Mouse (Mus musculus): ENCODE measurements around the gene Tsc22d3. TPM values are rescaled to one million over a fixed set of nuclear protein-coding genes. Genes with fewer than 3 reads are reported as not detected.

The Tsc22d3 gene
- polyA plus RNA-seq (2015; fragmentation: Nextera tagmentation; extraction: Ambion mirVana), result 135 and 147 TPM in 2 replicates

GRCm38 (mm10) chrX:140600410-140601109 lies at the start of gene Tsc22d3:
TSS of gene Tsc22d3 (minus strand) at chrX:140600659.
- Histone ChIP-seq H3K9me3 (ENCODE audit: control insufficient read depth, low read length) (peaks cover 3% of the 10 kb centered on the region; the same call in 1 of the 2 replicates), H3K27me3 (replicated peaks; ENCODE audit: control insufficient read depth, insufficient read depth, low read length) (peaks cover 24% of the 10 kb centered on the region), H3K4me3 (ENCODE audit: low read length) (peak within 1 kb of the TSS; percentile 56), H3K4me1 (ENCODE audit: control insufficient read depth, insufficient read depth, low read depth, low read length) (peaks cover 6% of the 10 kb centered on the region; the same call in 1 of the 2 replicates), H3K9ac (ENCODE audit: low read depth, low read length) (no peak within 1 kb of the TSS; the same call in 1 of the 2 replicates), H3K4me2 (ENCODE audit: low read length) (peak within 1 kb of the TSS; percentile 87), H3K27ac (ENCODE audit: low read depth, low read length) (no peak within 1 kb of the TSS), H3K36me3 (ENCODE audit: control insufficient read depth, insufficient read depth, low read length) (no peaks in the 10 kb centered on the region)
- ATAC-seq, result peak; percentile 69
- 23% methylated on average over 28 of the region's 28 CpGs for WGBS

- H3K27me3 ChIP-seq (replicated peaks; ENCODE audit: control insufficient read depth, insufficient read depth, low read length), result no peaks in the 10 kb centered on the region; the same call in 1 of the 2 replicates
- H3K4me1 ChIP-seq (ENCODE audit: control insufficient read depth, insufficient read depth, low read depth, low read length), result no peaks in the 10 kb centered on the region
- H3K27ac ChIP-seq (ENCODE audit: low read depth, low read length), result no peak overlapping the region
- no peak overlapping the region for H3K4me2 ChIP-seq (ENCODE audit: low read length)
- 66% methylated on average over 2 of the region's 2 CpGs for WGBS
- H3K9ac ChIP-seq (ENCODE audit: low read depth, low read length), result no peak overlapping the region
- no peaks in the 10 kb centered on the region for H3K9me3 ChIP-seq (ENCODE audit: control insufficient read depth, low read length)
- H3K36me3 ChIP-seq (ENCODE audit: control insufficient read depth, insufficient read depth, low read length), result no peaks in the 10 kb centered on the region
- ATAC-seq, result no peak
- no peak overlapping the region for H3K4me3 ChIP-seq (ENCODE audit: low read length)
Observed at GRCm38 (mm10) chrX:140639592-140639991, 39.1 kb upstream of the Tsc22d3 start.

- Histone ChIP-seq H3K27ac (ENCODE audit: low read depth, low read length) (no peak overlapping the region), H3K9ac (ENCODE audit: low read depth, low read length) (no peak overlapping the region), H3K9me3 (ENCODE audit: control insufficient read depth, low read length) (no peaks in the 10 kb centered on the region), H3K4me2 (ENCODE audit: low read length) (no peak overlapping the region), H3K27me3 (replicated peaks; ENCODE audit: control insufficient read depth, insufficient read depth, low read length) (no peaks in the 10 kb centered on the region; the same call in 1 of the 2 replicates), H3K36me3 (ENCODE audit: control insufficient read depth, insufficient read depth, low read length) (no peaks in the 10 kb centered on the region), H3K4me3 (ENCODE audit: low read length) (no peak overlapping the region), H3K4me1 (ENCODE audit: control insufficient read depth, insufficient read depth, low read depth, low read length) (no peaks in the 10 kb centered on the region)
- no peak for ATAC-seq
- WGBS, result 84% methylated on average over 5 of the region's 5 CpGs
Observed at GRCm38 (mm10) chrX:140638028-140638427, 37.6 kb upstream of the Tsc22d3 start.

GRCm38 (mm10) chrX:140624875-140625594 lies 24.6 kb upstream of the Tsc22d3 start:
- H3K4me1 ChIP-seq (ENCODE audit: control insufficient read depth, insufficient read depth, low read depth, low read length), result no peaks in the 10 kb centered on the region
- H3K4me2 ChIP-seq (ENCODE audit: low read length), result no peak overlapping the region
- 68% methylated on average over 12 of the region's 12 CpGs for WGBS
- H3K9me3 ChIP-seq (ENCODE audit: control insufficient read depth, low read length), result no peaks in the 10 kb centered on the region
- H3K36me3 ChIP-seq (ENCODE audit: control insufficient read depth, insufficient read depth, low read length), result no peaks in the 10 kb centered on the region
- H3K4me3 ChIP-seq (ENCODE audit: low read length), result no peak overlapping the region
- no peak for ATAC-seq
- H3K9ac ChIP-seq (ENCODE audit: low read depth, low read length), result no peak overlapping the region
- no peak overlapping the region for H3K27ac ChIP-seq (ENCODE audit: low read depth, low read length)
- H3K27me3 ChIP-seq (replicated peaks; ENCODE audit: control insufficient read depth, insufficient read depth, low read length), result peaks cover 3% of the 10 kb centered on the region; the same call in 1 of the 2 replicates

GRCm38 (mm10) chrX:140609938-140610337 lies 9.5 kb upstream of the Tsc22d3 start:
- H3K4me1 ChIP-seq (ENCODE audit: control insufficient read depth, insufficient read depth, low read depth, low read length), result no peaks in the 10 kb centered on the region
- ATAC-seq, result no peak
- H3K27ac ChIP-seq (ENCODE audit: low read depth, low read length), result no peak overlapping the region
- no peaks in the 10 kb centered on the region for H3K36me3 ChIP-seq (ENCODE audit: control insufficient read depth, insufficient read depth, low read length)
- H3K4me2 ChIP-seq (ENCODE audit: low read length), result no peak overlapping the region
- no peaks in the 10 kb centered on the region for H3K9me3 ChIP-seq (ENCODE audit: control insufficient read depth, low read length)
- H3K4me3 ChIP-seq (ENCODE audit: low read length), result no peak overlapping the region
- 0 out of 2 replicates have a peak, but pooled peaks cover 2% of the 10 kb centered on the region for H3K27me3 ChIP-seq (replicated peaks; ENCODE audit: control insufficient read depth, insufficient read depth, low read length)
- WGBS, result 89% methylated on average over 4 of the region's 4 CpGs
- no peak overlapping the region for H3K9ac ChIP-seq (ENCODE audit: low read depth, low read length)

- Histone ChIP-seq H3K4me3 (ENCODE audit: low read length) (no peak overlapping the region), H3K36me3 (ENCODE audit: control insufficient read depth, insufficient read depth, low read length) (no peaks in the 10 kb centered on the region), H3K4me1 (ENCODE audit: control insufficient read depth, insufficient read depth, low read depth, low read length) (peaks cover 6% of the 10 kb centered on the region; the same call in 1 of the 2 replicates), H3K27me3 (replicated peaks; ENCODE audit: control insufficient read depth, insufficient read depth, low read length) (peaks cover 21% of the 10 kb centered on the region), H3K9me3 (ENCODE audit: control insufficient read depth, low read length) (peaks cover 3% of the 10 kb centered on the region; the same call in 1 of the 2 replicates), H3K4me2 (ENCODE audit: low read length) (no peak overlapping the region), H3K9ac (ENCODE audit: low read depth, low read length) (no peak overlapping the region), H3K27ac (ENCODE audit: low read depth, low read length) (no peak overlapping the region)
- WGBS, result 68% methylated on average over 3 of the region's 3 CpGs
- ATAC-seq, result no peak
Observed at GRCm38 (mm10) chrX:140601884-140602283, 1.4 kb upstream of the Tsc22d3 start.

GRCm38 (mm10) chrX:140601311-140601710 lies 852 bp upstream of the Tsc22d3 start:
- Histone ChIP-seq H3K4me1 (ENCODE audit: control insufficient read depth, insufficient read depth, low read depth, low read length) (peaks cover 6% of the 10 kb centered on the region; the same call in 1 of the 2 replicates), H3K4me3 (ENCODE audit: low read length) (no peak overlapping the region), H3K9ac (ENCODE audit: low read depth, low read length) (no peak overlapping the region), H3K9me3 (ENCODE audit: control insufficient read depth, low read length) (peaks cover 3% of the 10 kb centered on the region; the same call in 1 of the 2 replicates), H3K27ac (ENCODE audit: low read depth, low read length) (no peak overlapping the region), H3K36me3 (ENCODE audit: control insufficient read depth, insufficient read depth, low read length) (no peaks in the 10 kb centered on the region), H3K4me2 (ENCODE audit: low read length) (no peak overlapping the region), H3K27me3 (replicated peaks; ENCODE audit: control insufficient read depth, insufficient read depth, low read length) (peaks cover 24% of the 10 kb centered on the region)
- ATAC-seq, result no peak
- 64% methylated on average over 4 of the region's 4 CpGs for WGBS

- Histone ChIP-seq H3K4me1 (ENCODE audit: control insufficient read depth, insufficient read depth, low read depth, low read length) (peaks cover 6% of the 10 kb centered on the region; the same call in 1 of the 2 replicates), H3K4me2 (ENCODE audit: low read length) (peak overlapping the region; percentile 87), H3K27me3 (replicated peaks; ENCODE audit: control insufficient read depth, insufficient read depth, low read length) (peaks cover 24% of the 10 kb centered on the region), H3K4me3 (ENCODE audit: low read length) (peak overlapping the region; percentile 56), H3K9me3 (ENCODE audit: control insufficient read depth, low read length) (peaks cover 3% of the 10 kb centered on the region; the same call in 1 of the 2 replicates), H3K9ac (ENCODE audit: low read depth, low read length) (peak overlapping the region; percentile 53), H3K27ac (ENCODE audit: low read depth, low read length) (no peak overlapping the region), H3K36me3 (ENCODE audit: control insufficient read depth, insufficient read depth, low read length) (no peaks in the 10 kb centered on the region)
- 24% methylated on average over 59 of the region's 78 CpGs for WGBS
- 0 out of 2 replicates have a peak, but pooled peaks have one; percentile 17 for ATAC-seq
Observed at GRCm38 (mm10) chrX:140599561-140600409, 674 bp downstream of the Tsc22d3 start.

Measured in hindbrain, embryonic 16.5 days (tissue).